Mouse (Mus musculus) olfactory bulb, adult 2 months (tissue): ENCODE results near the gene Srsf3. TPM values are rescaled to one million over a fixed set of nuclear protein-coding genes. Genes with fewer than 3 reads are reported as not detected.

ENCODE experiments used
- H3K27ac ChIP-seq: fragments of 200-500 bp; 2 replicates; pipeline ENCODE4 v1.5.1; 2012; ENCODE audit warnings: low read depth, low read length; ENCODE audit not compliant: insufficient read depth
- H3K4me1 ChIP-seq: fragments of 200-500 bp; 2 replicates; pipeline ENCODE4 v1.6.1; 2012; ENCODE audit warnings: low read length; ENCODE audit not compliant: control insufficient read depth, insufficient read depth
- H3K4me3 ChIP-seq: fragments of 200-500 bp; 2 replicates; pipeline ENCODE4 v1.5.1; 2012; ENCODE audit warnings: mild to moderate bottlenecking, low read depth, low read length, moderate library complexity; ENCODE audit not compliant: insufficient read depth
- CTCF ChIP-seq: fragments of 200-500 bp; IDR thresholded peaks from 2 replicates; pipeline ENCODE4 v1.5.1; 2012; ENCODE audit warnings: low read depth, mild to moderate bottlenecking, low read length, moderate library complexity; ENCODE audit not compliant: insufficient read depth
- POLR2A ChIP-seq: fragments of 200-500 bp; IDR thresholded peaks from 2 replicates; pipeline ENCODE4 v1.6.1; 2012; ENCODE audit warnings: mild to moderate bottlenecking, low read depth, low read length, moderate library complexity; ENCODE audit not compliant: insufficient read depth
- WGBS: fragments of 180-500 bp; shearing (Covaris S2); methylation state at CpG from one replicate; pipeline ENCODE4 v1.1.7; 2018; 5-methylcytosine and 5-hydroxymethylcytosine counted together
- polyA plus RNA-seq: library from polyadenylated mRNA; stranded (reverse); fragments of >200 nt; gene quantifications from 2 replicates; pipeline ENCODE4 v1.2.4, GENCODE M21; 2012; ENCODE audit warnings: low replicate concordance; ENCODE audit not compliant: missing spikeins, insufficient read depth, insufficient read length

The Srsf3 gene
- polyA plus RNA-seq, 1 experiment: 350 TPM

DNA sequence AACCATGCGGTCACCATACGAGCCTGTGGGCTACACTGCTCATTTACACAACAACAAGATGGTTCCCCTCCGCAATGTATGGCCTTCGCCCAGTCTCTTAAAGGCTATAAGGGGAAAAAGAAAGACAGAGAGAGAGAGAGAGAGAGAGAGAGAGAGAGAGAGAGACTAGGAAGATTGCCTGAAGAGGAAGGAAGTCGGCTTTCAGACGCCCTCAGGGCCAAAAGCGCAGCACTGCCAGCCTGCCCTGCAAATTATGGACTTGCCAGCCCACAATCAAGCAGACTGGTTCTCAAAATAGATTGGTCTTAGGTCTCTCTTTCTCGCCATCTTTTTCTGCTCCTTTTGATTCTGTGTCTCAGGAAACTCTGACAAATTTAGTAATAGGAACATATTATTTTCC, 43.8 kb downstream of the Srsf3 start:
- Histone ChIP-seq H3K4me1 (peaks cover 48% of the 10 kb centered on the region), H3K27ac (0 out of 2 replicates have a peak overlapping the region, but pooled peaks have one; percentile 14), H3K4me3 (no peak overlapping the region)
- 55% methylated on average over 8 of the region's 8 CpGs for WGBS
- no peak for TF ChIP-seq POLR2A
- TF ChIP-seq CTCF: no peak

DNA sequence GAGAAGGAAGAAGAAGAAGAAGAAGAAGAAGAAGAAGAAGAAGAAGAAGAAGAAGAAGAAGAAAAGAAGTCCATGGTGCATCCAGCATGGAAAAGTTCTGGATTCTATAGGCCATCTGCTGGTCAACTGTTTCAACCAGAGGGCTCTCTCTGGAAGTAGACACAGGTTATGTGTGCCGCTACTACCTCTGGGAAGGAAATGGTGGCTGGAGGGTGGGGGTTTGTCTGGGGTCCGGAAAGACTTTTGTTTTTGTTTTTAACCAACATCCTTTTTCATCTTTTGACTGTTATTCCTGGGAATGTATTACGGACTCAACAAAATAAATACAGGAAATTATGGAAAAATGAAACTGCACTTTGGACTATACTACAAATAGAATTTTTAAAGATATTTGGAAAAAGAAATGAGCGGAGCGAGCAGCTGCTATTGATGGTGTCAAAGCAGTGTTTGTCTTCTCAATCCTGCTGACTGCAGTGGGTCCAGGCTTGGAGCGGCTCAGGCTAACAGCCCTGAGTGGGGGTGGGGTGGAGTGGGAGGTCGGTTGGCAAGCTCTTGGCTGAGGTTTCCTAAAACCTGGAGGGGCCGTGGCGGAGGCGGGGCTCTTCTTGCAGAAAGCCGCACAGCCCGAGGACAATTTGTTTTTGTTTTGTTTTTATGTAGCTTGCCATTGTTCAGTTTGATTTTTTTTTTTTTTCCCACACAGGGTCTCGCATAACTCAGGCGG, 45.5 kb downstream of the Srsf3 start:
- 25% methylated on average over 14 of the region's 14 CpGs for WGBS
- H3K4me3 ChIP-seq: no peak overlapping the region; the same call in 1 of the 2 replicates
- no peak overlapping the region for H3K27ac ChIP-seq
- peaks cover 48% of the 10 kb centered on the region for H3K4me1 ChIP-seq
- TF ChIP-seq POLR2A: no peak
- no peak for TF ChIP-seq CTCF

DNA sequence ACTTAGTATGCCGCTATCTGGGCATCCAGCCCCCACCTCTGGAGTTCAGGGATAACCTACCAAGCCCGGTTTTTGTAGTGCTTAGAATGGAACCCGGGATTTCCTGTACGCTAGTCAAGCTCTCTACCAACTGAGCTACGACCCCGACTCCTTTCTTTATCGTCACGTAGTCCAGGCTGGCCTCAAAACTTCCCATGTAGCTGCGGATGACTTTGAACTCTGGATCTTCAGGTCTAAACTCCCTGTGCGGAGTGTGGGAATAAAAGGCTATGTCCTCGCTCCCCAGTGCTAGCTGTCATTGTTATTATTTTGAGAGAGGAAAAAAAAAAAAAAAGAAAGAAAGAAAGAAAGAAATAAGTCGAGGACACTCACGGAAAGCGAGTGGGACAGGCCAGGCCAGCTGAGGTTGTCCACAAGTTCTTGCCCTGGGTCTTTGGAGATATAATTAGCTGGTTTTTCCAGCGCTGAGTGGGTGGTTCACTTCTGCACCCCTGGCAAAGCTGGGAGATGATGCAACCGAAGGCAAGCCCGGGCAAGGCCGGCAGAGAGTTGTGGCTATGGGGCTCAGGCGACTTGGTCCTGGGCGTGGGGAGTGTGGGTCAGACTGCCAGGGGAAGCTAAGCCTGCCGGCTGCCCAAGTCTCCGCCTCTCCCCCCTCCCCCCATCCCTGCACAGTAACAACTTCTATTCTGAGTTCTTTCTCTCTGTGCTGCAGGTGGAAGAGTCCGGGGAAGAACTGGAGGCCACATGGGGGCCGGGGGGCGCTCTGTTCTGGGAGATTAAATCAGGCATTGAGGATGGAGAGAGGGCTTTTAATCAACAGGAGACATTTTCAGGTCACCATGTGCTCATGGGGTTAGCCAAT, 46.3 kb downstream of the Srsf3 start:
- TF ChIP-seq POLR2A (no peak), CTCF (no peak)
- 15% methylated on average over 25 of the region's 25 CpGs for WGBS
- Histone ChIP-seq H3K27ac (no peak overlapping the region), H3K4me1 (peaks cover 42% of the 10 kb centered on the region), H3K4me3 (no peak overlapping the region; the same call in 1 of the 2 replicates)

DNA sequence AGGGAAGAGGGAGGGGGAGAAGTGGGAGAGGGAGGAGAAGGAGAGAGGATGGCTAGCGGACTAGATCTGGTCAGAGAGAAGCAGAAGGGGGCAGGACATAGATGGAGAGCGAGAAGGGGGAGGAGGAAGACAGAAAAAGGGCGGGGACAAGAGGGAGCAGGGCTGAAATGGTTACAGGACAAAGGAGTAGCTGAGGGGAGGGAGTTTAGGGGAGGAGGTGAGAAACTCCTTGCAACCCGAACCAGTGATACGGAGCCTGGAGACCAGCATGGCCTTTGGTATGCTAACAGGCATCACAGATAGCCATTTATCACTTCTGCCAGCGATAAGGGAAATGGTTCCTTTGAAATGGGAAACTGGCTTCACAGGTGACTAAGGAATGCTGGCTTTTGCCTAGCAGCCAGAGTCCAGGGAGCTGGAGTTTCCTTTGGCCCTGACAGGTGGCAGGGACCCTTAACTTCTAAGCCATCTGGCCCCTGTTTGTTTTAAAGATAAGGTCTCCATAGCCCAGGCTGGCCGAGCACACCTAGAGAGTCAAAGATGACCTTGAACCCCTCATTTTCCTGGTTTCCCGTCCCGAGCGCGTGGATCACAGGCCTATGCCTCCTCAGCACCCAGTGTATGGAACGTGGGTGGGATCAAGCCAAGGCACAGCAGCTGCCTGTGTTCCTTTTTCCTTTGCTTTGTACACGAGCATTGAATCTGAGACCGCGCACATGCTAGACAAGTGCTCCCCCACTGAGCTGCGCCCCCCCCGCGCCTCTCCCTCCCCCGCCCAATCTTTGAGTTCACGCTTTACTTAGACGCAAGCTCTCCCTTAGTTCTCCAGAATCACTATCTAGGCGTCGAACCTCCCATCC, 48.6 kb downstream of the Srsf3 start:
- peak overlapping the region; percentile 67 for H3K27ac ChIP-seq
- H3K4me1 ChIP-seq: peaks cover 37% of the 10 kb centered on the region
- no peak overlapping the region for H3K4me3 ChIP-seq
- WGBS: 32% methylated on average over 23 of the region's 23 CpGs
- TF ChIP-seq CTCF (no peak), POLR2A (no peak)

DNA sequence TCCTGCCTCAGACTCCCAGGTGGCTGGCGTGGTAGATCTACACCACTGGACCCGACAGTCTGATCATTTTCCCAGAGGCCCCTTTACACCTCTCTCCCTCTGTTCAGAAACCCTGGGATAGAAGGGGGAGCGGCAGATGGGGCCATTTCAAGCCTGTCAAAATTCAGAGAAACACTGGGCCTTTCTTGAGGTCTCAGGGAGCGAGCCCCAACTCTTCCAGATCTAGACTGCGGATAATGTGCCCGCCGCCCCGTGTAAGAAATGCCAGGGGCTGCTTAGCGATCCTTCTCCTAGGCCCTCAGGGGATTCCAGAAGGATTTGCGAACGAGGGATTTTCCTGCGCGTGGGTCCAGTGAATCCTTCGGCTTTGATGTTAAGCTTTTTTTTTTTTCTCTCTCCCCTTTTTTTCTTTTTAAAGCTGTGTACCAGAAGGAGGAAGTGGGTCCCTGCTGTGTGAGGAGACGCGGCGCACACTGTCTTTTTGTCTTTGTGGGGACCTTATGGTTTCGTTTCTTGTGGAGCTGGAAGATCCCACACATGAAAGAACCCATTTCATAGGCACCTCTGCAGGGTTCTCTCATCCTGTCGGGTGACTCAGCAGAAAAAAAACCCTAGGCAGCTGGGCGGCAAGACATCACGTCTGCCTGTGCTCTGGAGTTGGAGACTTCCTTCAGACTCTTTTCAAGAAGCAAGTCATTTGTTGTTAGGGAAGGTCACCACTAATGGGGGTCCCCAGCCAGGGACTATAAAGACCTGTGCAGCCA, 49.4 kb downstream of the Srsf3 start:
- H3K4me1 ChIP-seq: peaks cover 33% of the 10 kb centered on the region
- TF ChIP-seq CTCF: no peak
- TF ChIP-seq POLR2A: no peak
- H3K4me3 ChIP-seq: no peak overlapping the region
- 17% methylated on average over 21 of the region's 21 CpGs for WGBS
- H3K27ac ChIP-seq: peak overlapping the region; percentile 64

DNA sequence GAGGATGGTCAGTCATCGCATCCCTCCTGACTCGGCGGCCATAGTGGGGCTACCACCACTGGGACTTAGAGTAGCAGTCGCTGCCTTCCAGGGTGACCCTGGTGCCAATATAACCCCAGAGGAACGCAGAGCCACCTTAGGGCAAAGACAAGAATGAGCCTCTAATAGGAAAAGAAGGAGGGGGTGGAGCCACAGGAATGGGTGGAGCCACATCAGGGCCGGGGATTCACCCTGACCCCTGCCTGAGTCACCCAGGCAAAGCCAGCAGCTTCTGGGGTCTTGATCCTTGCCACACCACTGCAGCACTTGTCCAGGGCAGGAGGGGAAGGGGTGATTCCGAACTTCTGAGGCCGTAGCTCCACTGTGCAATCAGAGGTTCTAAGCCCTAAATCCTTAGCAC, 51.2 kb downstream of the Srsf3 start:
- TF ChIP-seq CTCF (no peak), POLR2A (no peak)
- WGBS: 93% methylated on average over 8 of the region's 8 CpGs
- Histone ChIP-seq H3K4me3 (no peak overlapping the region), H3K4me1 (peaks cover 27% of the 10 kb centered on the region), H3K27ac (no peak overlapping the region)

DNA sequence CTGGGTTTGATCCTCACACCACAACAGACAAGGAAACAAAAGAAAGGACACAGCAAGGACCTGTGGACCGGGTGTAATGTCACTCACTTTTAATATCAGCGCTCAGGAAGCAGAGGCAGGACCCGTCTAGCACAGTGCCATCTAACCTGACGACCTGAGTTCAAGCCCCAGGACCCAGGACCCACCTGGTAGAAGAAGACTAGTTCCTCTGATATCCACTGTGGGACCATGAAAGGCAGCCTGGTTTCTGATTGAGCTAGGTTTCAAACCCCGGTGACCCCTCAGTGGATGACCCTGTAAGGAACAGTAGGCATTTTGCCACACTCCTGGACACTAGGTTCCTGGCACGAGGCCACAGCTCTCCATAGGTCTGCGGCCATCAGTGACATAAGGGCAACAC, 52.2 kb downstream of the Srsf3 start:
- TF ChIP-seq CTCF (no peak), POLR2A (no peak)
- peaks cover 20% of the 10 kb centered on the region for H3K4me1 ChIP-seq
- H3K4me3 ChIP-seq: no peak overlapping the region
- no peak overlapping the region for H3K27ac ChIP-seq
- WGBS: 92% methylated on average over 7 of the region's 7 CpGs

DNA sequence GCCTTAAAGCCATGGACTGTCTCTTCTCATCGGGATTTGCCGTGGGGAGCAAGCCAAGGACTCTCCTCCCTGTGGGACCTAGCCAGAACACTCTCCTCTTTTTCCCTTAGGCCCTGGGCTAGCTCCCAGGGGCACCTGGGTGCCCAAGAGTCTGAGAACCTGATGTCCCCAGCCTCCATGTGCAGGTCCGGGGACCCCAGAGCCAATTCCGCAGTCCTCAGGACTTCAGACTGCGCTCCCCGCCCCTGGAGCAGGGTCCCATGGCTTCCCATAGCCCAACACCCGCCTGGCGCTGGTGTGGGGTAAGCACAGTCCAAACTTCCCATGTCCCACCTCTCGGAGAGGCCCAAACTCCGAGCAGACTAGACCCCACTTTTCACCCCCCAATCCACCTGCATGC, 52.8 kb downstream of the Srsf3 start:
- Histone ChIP-seq H3K27ac (no peak overlapping the region), H3K4me3 (no peak overlapping the region), H3K4me1 (peaks cover 20% of the 10 kb centered on the region)
- TF ChIP-seq POLR2A (no peak), CTCF (no peak)
- WGBS: 84% methylated on average over 10 of the region's 10 CpGs
